Mouse (Mus musculus) MEL (cell line): Measurements from ENCODE around the gene Nob1.

Source experiments
- CHD2 ChIP-seq: IDR thresholded peaks from 2 replicates; pipeline ENCODE4 v1.6.1; 2011; ENCODE audit warnings: low read length, improper control_type of control experiment
- CTCF ChIP-seq, 3 experiments: IDR thresholded peaks in 2 of 3; conservative IDR thresholded peaks in 1 of 3; 2 replicates each; pipeline ENCODE4 v1.5.1; 2011 to 2012; ENCODE audit warnings: low read length in 3 of 3, low read depth in 2 of 3, mild to moderate bottlenecking in 2 of 3, improper control_type of control experiment in 1 of 3, inconsistent platforms in 1 of 3, mixed read lengths in 1 of 3, moderate library complexity in 1 of 3; ENCODE audit not compliant: control insufficient read depth in 1 of 3, insufficient read depth in 1 of 3, poor library complexity in 1 of 3, severe bottlenecking in 1 of 3
- EP300 ChIP-seq, 2 experiments: IDR thresholded peaks; 2 replicates each; pipeline ENCODE4 v1.6.1; 2011; ENCODE audit warnings: improper control_type of control experiment in 2 of 2, low read length in 2 of 2, low read depth in 1 of 2, mild to moderate bottlenecking in 1 of 2
- MYB ChIP-seq: IDR thresholded peaks from 2 replicates; pipeline ENCODE4 v1.6.1; 2011; ENCODE audit warnings: mild to moderate bottlenecking, low read depth, low read length, improper control_type of control experiment
- POLR2A ChIP-seq, 2 experiments: IDR thresholded peaks; 2 replicates each; pipeline ENCODE4 v1.6.1; 2011 to 2012; ENCODE audit warnings: low read length in 2 of 2, mild to moderate bottlenecking in 2 of 2, control low read depth in 1 of 2, improper control_type of control experiment in 1 of 2, low read depth in 1 of 2, moderate library complexity in 1 of 2; ENCODE audit not compliant: control insufficient read depth in 1 of 2, insufficient read depth in 1 of 2, poor library complexity in 1 of 2
- POLR2AphosphoS2 ChIP-seq: IDR thresholded peaks from 2 replicates; pipeline ENCODE4 v1.6.1; 2011; ENCODE audit warnings: low read length, improper control_type of control experiment
- TAL1 ChIP-seq: IDR thresholded peaks from 2 replicates; pipeline ENCODE4 v1.6.1; 2012; ENCODE audit warnings: mild to moderate bottlenecking, inconsistent platforms, low read length, moderate library complexity, mixed read lengths
- USF2 ChIP-seq, 2 experiments: IDR thresholded peaks; 2 replicates each; pipeline ENCODE4 v1.6.1; 2011 to 2012; ENCODE audit warnings: improper control_type of control experiment in 2 of 2, low read length in 2 of 2, borderline replicate concordance in 1 of 2, inconsistent platforms in 1 of 2, low read depth in 1 of 2, mild to moderate bottlenecking in 1 of 2; ENCODE audit not compliant: insufficient read depth in 1 of 2

DNA sequence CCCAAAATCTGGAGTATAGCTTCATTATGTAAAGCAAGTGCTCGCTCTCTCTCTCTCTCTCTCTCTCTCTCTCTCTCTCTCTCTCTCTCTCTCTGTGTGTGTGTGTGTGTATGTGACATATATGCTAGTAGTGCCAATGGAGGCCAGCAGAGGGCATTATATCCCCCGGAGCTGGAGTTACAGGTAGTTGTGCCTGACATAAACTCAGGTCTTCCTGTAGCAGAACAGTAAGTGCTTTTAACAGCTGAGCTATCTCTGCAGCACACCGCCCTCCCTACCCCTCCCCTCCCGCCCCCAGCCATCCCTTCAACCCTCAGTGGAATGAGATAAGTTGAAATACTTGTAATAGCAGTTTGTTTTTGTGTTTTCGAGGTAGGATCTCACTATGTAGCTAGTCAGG, 41.8 kb upstream of the Nob1 start:
- TF ChIP-seq POLR2A (IDR thresholded peaks at IDR 0.05; ENCODE audit: control insufficient read depth in 1 of 2, insufficient read depth in 1 of 2, low read depth in 1 of 2, low read length in 2 of 2, poor library complexity in 1 of 2) (no peak), CTCF (IDR thresholded peaks at IDR 0.05 in 2 of 3, conservative IDR thresholded peaks at IDR 0.05 in 1 of 3; ENCODE audit: control insufficient read depth in 1 of 3, insufficient read depth in 1 of 3, low read depth in 2 of 3, low read length in 3 of 3, poor library complexity in 1 of 3, severe bottlenecking in 1 of 3) (peak; percentile 36 to 46 (median 43); a peak in 5 of 6 replicates), POLR2AphosphoS2 (no peak), TAL1 (no peak), USF2 (IDR thresholded peaks at IDR 0.05; ENCODE audit: borderline replicate concordance in 1 of 2, insufficient read depth in 1 of 2, low read depth in 1 of 2, low read length in 2 of 2) (no peak), CHD2 (no peak), EP300 (IDR thresholded peaks at IDR 0.05; ENCODE audit: low read depth in 1 of 2, low read length in 2 of 2) (no peak), MYB (no peak)
